Mouse (Mus musculus): ENCODE results near the gene Elp5.

The Elp5 gene

DNA sequence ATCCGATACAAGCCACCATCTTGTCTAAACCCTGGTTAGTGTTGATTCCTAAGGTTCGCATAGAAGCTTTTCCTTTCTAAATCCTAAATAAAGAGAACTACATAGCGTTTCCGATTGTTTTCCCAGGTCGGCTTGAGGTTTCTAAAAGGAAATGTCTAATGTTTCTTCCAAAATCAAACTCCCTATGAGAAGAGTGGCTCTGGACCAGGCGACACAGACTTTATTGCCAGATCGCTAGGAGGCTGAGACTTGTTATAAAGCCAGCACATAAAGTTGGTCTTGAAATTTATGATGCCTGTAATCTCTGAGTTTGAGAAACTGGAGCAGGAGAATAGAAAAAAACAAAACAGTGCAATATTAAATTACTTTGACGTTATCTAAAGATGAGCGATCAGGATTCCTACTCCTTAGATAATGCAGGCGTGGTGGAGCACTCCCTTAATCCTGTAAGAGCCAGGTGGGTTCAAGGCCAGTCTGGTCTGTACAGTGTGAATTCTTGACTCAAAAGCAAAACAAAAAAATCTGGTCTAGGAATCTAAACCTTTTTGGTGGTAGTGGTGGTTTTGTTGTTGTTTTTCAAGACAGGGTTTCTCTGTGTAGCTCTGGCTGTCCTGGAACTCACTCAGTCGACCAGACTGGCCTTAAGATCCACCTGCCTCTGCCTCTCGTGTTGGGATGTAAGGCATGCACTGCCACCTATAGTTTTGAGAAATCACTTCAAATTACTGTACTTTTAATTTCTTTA, 60.1 kb downstream of the Elp5 start:
- in situ Hi-C loops (cut with MboI; ENCODE audit: unreplicated experiment in 2 of 2): loop anchor here (5.0 kb wide), 2 partner anchors 40 to 250 kb away; partner anchors contain the start of genes Kctd11 (in 2 of the 2) and Eif4a1 (in 1 of the 2)

DNA sequence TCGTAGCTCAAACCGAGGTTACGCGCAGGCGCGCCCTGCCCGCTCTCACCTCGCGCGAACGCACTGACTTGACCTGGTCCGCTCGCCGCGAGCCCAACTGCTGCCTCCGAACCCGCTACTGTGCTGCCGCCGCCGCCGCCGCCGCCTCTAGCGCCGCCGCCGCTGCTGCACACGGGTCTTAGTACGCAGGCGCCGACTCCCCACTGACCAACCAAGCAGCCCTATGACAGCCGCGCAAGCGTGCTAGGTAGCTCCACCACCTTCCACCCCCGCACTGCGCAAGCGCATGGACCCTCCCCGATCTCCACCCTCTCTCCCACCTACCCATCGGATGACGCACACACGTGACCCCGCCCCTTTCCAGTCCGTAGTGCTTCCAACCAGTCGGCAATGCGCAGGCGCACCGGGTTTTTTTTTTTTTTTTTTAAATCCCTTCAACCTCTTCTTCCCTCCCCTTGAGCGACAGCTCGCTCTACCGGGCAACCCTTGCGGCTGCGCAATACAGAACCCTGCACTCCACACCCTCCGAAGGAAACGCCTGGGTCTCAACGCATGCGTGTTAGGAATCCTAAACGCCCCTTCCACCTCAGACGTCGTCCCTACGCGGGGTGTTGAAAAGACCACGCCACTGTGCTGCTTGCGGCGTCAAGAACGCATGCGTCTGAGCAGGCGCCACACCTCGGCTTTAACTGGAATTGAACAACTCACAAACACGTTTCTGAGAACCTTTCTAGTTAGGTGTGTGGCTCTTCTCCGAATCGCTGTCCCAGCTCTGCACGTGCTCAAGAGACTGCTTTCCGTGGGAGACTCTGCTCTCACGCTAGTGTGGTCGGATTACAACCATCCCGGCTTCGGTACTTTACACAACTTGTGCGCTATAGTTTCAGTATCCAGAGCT, 61.0 kb downstream of the Elp5 start, which contains the start of gene Eif5a:
Gene Eif5a (minus strand): TSS at position 845 of the 898 bp plus-strand sequence.
- in situ Hi-C loops (cut with MboI; ENCODE audit: unreplicated experiment in 2 of 2): loop anchor here (5.0 kb wide), 2 partner anchors 39 to 249 kb away; partner anchors contain the start of genes Kctd11 (in 2 of the 2) and Eif4a1 (in 1 of the 2)

DNA sequence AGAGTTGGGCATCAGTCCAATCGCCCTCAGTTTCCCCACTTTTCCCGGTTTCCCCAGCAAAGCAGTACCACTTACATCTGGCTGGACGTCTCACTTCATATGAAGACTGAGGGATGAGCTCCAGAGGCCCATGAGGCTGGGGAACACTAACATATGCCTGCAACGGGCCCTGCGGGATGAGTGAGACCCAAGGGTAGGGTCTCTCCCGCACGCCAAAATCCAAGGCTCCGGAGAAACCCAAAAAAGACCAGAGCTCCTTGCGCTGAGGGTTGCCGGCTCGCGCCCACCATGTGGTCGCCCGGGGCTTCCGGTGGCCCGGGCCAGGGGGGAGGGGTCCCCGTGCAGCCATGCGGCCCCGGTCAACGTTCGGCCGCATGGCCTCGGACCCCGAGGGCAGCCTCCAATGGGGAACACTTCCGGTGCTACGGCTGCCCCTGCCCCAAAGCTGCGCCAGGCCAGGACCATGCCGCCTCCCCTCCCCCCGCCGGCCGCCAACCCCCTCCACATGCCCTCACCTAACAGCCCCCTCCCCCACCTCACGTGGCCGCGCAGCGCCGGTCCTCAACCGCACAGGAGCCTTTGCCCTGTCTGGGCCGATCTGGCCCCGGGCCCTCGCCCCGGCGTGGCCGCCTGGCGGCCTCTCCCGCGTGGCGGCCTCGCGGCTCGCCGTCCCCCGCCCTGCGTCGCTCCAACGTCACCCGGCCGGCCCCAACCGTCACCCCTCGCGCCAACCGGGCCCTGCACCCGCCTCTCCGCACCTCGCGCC, 61.9 kb downstream of the Elp5 start:
- in situ Hi-C loops (cut with MboI; ENCODE audit: unreplicated experiment in 2 of 2): loop anchor here (5.0 kb wide), 2 partner anchors 38 to 248 kb away; partner anchors contain the start of genes Kctd11 (in 2 of the 2) and Eif4a1 (in 1 of the 2)

DNA sequence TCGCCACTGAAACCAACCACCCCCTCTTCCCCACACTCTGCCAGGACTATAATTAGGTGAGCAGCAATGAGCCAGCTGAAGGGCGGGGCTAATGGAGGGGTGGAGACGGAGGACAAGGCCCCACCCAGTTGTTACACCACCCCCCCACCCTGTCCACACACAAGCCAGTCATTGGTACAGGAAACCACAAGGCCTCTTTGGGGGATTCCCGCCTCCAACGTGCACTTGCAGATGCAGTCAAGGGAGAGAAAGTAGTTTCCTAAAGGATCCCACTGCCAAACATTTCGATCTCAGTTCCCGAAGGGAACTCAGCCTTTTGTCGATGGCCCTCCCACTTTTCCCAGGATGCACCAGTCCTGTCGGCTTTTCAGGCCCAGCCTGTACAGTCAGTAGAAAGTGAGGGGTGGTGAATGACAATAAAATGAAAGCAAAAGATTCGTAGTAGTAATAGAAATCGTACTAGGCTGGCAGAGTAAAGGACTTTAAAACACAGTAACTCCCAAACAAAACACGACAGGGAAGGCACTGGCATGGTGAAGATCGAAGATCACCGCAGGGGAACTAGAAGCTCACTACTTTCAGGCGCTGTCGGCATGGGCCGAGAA, 62.6 kb downstream of the Elp5 start:
- in situ Hi-C loops (cut with MboI; ENCODE audit: unreplicated experiment in 2 of 2): loop anchor here (5.0 kb wide), 2 partner anchors 37 to 247 kb away; partner anchors contain the start of genes Kctd11 (in 2 of the 2) and Eif4a1 (in 1 of the 2)

DNA sequence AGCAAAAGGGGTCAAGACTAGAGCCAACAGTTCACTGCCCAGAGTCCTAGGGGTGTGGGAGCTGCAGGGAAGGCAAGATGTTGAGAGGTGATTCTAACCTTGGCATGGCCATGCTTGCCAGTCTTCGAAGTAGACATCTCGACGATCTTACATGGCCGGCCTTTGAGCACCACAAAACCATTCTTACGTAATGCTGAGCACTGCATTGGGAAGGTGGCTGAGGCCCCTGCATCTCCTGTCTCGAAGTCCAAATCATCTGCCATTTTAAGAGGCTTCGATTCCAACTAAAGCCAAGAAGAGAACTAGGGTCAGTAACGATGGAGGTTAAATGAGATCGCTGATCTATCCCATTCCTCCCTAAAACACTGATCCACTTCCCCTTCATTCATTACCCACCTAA, 63.3 kb downstream of the Elp5 start:
- in situ Hi-C loops (cut with MboI; ENCODE audit: unreplicated experiment in 2 of 2): no loop called here
